7 mouse cellular contexts compared by ENCODE assay signal in the genomic region with DNA sequence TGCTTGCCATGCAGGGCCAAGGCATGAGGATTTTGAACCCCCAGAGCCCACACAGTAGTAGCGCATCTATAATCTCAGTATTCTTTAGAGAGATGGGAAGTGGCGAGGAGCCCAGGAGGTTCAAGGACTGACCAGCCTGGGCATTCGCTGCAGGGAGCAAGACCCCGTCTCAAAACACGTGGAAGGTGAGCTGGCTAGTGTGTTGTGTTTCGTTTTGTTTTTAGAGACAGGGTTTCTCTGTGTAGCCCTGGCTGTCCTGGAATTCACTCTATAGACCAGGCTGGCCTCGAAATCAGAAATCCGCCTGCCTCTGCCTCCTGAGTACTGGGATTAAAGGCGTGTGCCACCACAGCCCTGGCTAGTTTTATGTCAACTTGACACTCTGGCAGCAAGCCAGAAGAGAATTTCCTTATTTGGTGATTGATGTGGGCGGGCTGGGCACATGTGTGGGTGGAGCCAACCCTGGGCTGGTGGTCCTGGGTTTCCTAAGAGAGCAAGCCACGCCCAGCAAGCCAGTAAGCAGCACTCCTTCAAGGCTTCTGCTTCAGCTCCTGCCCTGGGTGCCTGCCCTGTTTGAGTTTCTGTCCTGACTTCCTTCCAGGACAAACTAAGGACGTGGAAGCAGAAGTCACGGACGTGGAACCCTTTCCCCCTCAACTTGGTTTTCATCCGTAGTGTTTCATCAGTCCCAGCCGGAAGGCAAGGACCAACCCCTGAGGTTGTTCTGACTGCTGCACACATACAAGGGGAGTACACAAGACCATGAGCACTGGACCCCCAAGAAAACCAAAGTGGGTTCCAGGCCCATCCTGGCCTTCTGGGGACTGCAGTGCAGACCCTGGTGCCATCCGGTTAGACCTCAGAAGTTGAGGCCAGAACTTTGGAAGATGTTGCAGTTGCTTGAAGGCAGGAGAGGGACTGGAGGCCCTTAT.
DNase-seq lines count a peak whose midpoint lies in the region; ATAC-seq lines count a peak whose summit lies in the region.

No protein-coding gene starts in this region.

- 83% methylated on average over 17 of the region's 17 CpGs for WGBS in forebrain, embryonic 15.5 days
- WGBS in limb, embryonic 12.5 days = 88% methylated on average over 17 of the region's 17 CpGs

- H3K36me3 ChIP-seq in forebrain, embryonic 15.5 days = no peaks in the 10 kb centered on the region
- H3K36me3 ChIP-seq in limb, embryonic 12.5 days = no peaks in the 10 kb centered on the region

- H3K9me3 ChIP-seq in forebrain, embryonic 15.5 days = no peaks in the 10 kb centered on the region
- H3K9me3 ChIP-seq in limb, embryonic 12.5 days = no peaks in the 10 kb centered on the region

- no peak overlapping the region for H3K4me2 ChIP-seq in forebrain, embryonic 15.5 days (replicated peaks)
- H3K4me2 ChIP-seq in limb, embryonic 12.5 days = no peak overlapping the region

- H3K27ac ChIP-seq in forebrain, embryonic 15.5 days (replicated peaks) = peak overlapping the region; percentile 100
- peak overlapping the region; percentile 99 for H3K27ac ChIP-seq in limb, embryonic 12.5 days

- peak; percentile 69 to 74 for DNase-seq in B cell, adult 2 months
- peak; percentile 95 for DNase-seq in ES-CJ7 (ENCODE audit: low read depth, low spot score)
- DNase-seq in natural killer cell, adult 2 months (ENCODE audit: low spot score in 2 of 2) = peak; percentile 34 to 69
- no peak for DNase-seq in right cerebral cortex, postnatal 14 days
- DNase-seq in adipocyte (ENCODE audit: low spot score) = no peak

- peaks cover 74% of the 10 kb centered on the region for H3K4me1 ChIP-seq in forebrain, embryonic 15.5 days
- peaks cover 71% of the 10 kb centered on the region for H3K4me1 ChIP-seq in limb, embryonic 12.5 days (replicated peaks)

- H3K4me3 ChIP-seq in forebrain, embryonic 15.5 days = no peak overlapping the region
- no peak overlapping the region for H3K4me3 ChIP-seq in limb, embryonic 12.5 days (replicated peaks)

- no peak for ATAC-seq in forebrain, embryonic 15.5 days (replicated peaks)
- ATAC-seq in limb, embryonic 12.5 days (ENCODE audit: insufficient number of reproducible peaks, insufficient read depth, low FRiP score, low TSS enrichment, low read depth) = no peak

- no peaks in the 10 kb centered on the region for H3K27me3 ChIP-seq in forebrain, embryonic 15.5 days
- no peaks in the 10 kb centered on the region for H3K27me3 ChIP-seq in limb, embryonic 12.5 days

- no peak overlapping the region for H3K9ac ChIP-seq in forebrain, embryonic 15.5 days (replicated peaks)
- H3K9ac ChIP-seq in limb, embryonic 12.5 days (replicated peaks) = no peak overlapping the region

Comparison
In these comparisons a context has a peak if more than half of its experiments do, and no peak if none do; other contexts are left out.
1. DNase-seq: peak in B cell, adult 2 months (2 of 2), ES-CJ7 (single experiment) and natural killer cell, adult 2 months (2 of 2); none in right cerebral cortex, postnatal 14 days (single experiment) and adipocyte (single experiment).